Mouse (Mus musculus): ENCODE results near the gene Rag1. TPM values are rescaled to one million over a fixed set of nuclear protein-coding genes. Genes with fewer than 3 reads are reported as not detected.

Rag1 gene
- polyA plus RNA-seq, 1 experiment, result not detected

DNA sequence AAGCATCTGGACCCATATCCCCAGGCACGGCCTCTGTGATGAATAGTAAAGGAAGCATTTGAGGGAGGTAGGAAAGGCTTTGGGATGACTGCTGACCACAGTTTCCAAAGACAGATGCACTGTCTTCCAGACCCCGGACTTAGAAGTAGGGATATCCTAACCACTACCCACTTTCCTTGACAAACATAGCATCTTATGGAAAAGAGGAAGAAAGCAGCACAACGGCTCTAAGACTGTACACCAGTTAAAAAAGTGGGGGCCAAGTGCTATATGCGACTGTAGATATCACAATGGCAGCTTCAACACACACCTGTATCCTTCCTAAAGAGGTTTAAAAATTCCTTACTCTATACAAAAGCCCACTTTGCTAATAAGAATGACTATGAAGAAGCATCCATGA is 30.9 kb downstream of the Rag1 start:
- Histone ChIP-seq H3K27ac (ENCODE audit: insufficient read depth, low read length) (no peak overlapping the region), H3K4me3 (ENCODE audit: insufficient read depth, low read length) (no peak overlapping the region), H3K4me1 (ENCODE audit: control insufficient read depth, insufficient read depth, low read length) (no peaks in the 10 kb centered on the region)
- TF ChIP-seq CTCF (IDR thresholded peaks at IDR 0.05; ENCODE audit: borderline replicate concordance, insufficient read depth, low read length), result no peak
- no peak for TF ChIP-seq POLR2A (IDR thresholded peaks at IDR 0.05; ENCODE audit: low read depth, low read length)

DNA sequence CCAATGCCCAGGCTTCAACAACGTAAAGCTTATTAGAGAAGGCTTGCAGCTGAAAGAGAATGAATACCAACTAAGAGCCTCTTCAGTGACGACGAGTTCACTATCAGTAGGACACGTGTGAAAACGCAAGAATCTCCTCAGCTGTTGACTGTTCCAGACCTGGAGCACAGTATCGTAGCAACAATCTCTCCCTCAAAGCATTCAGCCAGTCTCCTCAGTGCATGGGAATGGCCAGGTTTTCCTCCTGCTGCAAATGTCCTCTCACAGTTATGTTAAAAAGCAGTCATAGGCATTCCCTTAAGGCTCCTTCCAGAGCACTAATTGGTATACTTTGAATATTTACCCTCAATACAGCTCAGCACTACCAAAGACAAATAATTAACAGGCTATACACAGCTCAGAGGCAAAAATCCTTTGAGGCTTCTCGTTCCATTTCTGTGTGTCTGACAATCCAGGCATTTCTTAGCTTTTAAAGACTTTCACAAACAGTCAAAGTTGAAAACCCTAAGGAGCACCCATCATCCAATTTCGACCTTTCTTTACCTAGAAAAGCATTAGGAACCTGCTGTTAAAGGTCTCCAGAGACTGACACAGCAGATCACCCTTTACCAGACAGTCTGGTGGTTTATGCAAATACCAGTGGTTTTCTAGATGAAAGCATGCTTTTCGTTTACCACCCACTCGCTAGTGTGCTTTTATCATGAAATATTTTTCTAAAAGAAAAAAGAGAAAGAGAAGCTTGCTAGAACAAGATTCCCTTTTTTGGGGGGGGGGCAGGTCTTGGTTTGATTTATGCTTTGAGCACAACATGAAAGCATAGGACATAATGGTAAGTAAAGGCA is 33.6 kb downstream of the Rag1 start:
- TF ChIP-seq CTCF (IDR thresholded peaks at IDR 0.05; ENCODE audit: borderline replicate concordance, insufficient read depth, low read length) (no peak), POLR2A (IDR thresholded peaks at IDR 0.05; ENCODE audit: low read depth, low read length) (no peak)
- H3K4me1 ChIP-seq (ENCODE audit: control insufficient read depth, insufficient read depth, low read length), result no peaks in the 10 kb centered on the region
- no peak overlapping the region for H3K27ac ChIP-seq (ENCODE audit: insufficient read depth, low read length)
- no peak overlapping the region for H3K4me3 ChIP-seq (ENCODE audit: insufficient read depth, low read length)

DNA sequence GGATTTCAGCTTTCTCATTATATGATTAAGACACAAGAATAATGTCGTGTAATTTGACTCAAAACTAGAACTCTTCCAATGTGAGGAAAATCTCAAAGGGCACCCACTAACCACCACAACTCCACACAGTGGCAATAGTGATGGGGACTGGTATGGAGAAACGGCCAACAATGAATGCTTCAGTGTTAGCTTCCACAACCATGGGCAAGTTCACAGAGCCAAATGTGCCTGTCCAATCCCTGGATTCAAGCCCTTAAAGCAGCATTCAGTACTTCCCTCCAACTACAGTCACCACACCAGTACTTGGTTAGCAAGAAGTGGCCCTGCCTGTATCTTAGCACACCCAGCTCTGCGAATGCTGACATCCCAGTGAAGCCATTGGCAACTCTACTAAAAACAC is 38.4 kb downstream of the Rag1 start:
- Histone ChIP-seq H3K27ac (ENCODE audit: insufficient read depth, low read length) (no peak overlapping the region), H3K4me1 (ENCODE audit: control insufficient read depth, insufficient read depth, low read length) (no peaks in the 10 kb centered on the region), H3K4me3 (ENCODE audit: insufficient read depth, low read length) (no peak overlapping the region)
- TF ChIP-seq CTCF (IDR thresholded peaks at IDR 0.05; ENCODE audit: borderline replicate concordance, insufficient read depth, low read length) (no peak), POLR2A (IDR thresholded peaks at IDR 0.05; ENCODE audit: low read depth, low read length) (no peak)

DNA sequence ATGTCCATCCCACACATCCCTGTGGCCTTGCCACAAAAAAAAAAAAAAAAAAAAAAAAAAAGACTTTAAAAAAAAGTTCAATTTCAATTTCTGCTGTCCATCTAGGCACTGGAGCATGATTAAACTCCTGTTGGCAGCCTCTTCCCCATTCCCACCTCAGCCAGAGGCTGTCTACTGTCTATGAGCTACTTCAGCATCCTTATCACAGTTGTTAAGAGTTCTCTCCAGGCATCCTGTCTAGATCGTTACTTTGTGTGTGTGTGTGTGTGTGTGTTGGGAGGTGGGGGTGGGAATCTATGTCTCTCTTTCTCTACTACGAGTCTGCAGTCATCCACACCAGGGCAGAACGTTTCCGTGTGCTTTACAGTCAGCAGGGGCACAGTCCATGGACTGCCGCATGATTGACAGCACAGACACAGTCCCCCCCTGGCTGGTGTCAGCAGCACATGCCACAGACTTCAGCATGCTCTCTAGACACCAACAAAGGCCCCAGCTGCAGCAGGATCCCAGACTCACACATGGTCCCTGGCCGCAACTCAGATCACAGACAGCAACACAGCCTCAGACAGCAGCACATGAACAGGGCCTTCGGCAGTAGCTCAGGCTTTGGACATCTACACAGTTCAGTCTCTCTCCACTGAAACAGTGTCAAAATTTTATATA is 40.9 kb downstream of the Rag1 start:
- no peak overlapping the region for H3K27ac ChIP-seq (ENCODE audit: insufficient read depth, low read length)
- no peaks in the 10 kb centered on the region for H3K4me1 ChIP-seq (ENCODE audit: control insufficient read depth, insufficient read depth, low read length)
- TF ChIP-seq CTCF (IDR thresholded peaks at IDR 0.05; ENCODE audit: borderline replicate concordance, insufficient read depth, low read length), result no peak
- TF ChIP-seq POLR2A (IDR thresholded peaks at IDR 0.05; ENCODE audit: low read depth, low read length), result no peak
- H3K4me3 ChIP-seq (ENCODE audit: insufficient read depth, low read length), result no peak overlapping the region

DNA sequence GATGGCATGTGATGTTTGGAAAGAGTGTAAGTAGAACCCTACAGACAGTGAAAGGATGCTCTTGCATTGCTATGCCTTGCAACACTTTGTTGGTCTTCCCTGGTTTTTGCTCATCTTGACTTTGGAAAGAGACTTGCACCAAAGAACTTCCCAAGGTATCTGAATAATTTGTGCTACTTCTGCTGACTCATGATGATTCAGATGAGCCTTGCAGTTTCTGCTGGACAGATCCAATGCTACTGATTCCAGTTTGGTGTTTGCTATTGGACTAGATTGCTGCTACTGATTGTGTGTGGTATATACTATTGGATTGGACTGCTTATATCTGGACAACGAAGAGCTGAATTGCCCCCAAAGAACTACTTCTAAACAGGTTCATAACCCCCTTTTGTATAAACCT is 46.2 kb downstream of the Rag1 start:
- H3K4me3 ChIP-seq (ENCODE audit: insufficient read depth, low read length), result no peak overlapping the region
- no peak overlapping the region for H3K27ac ChIP-seq (ENCODE audit: insufficient read depth, low read length)
- no peaks in the 10 kb centered on the region for H3K4me1 ChIP-seq (ENCODE audit: control insufficient read depth, insufficient read depth, low read length)
- TF ChIP-seq POLR2A (IDR thresholded peaks at IDR 0.05; ENCODE audit: low read depth, low read length) (no peak), CTCF (IDR thresholded peaks at IDR 0.05; ENCODE audit: borderline replicate concordance, insufficient read depth, low read length) (no peak)

DNA sequence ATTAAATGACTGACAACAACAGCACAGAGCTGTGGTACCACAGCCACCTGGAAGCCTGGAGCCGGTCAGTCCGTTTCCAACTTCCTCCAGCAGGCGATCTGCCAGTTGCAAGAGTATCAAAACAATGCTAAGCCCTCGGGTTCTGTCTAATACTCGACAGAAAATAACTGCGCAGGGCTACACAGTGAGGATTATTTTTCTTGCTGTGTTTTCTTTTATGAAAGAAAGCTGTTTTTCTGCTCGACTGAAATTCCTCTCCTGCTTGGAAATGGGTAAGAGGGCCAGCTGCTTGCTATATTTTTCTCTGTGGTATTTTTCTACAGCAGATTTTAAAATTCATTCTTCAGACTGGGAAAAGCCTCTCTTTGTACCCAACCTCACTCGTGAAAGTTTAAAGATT is 48.6 kb downstream of the Rag1 start:
- no peaks in the 10 kb centered on the region for H3K4me1 ChIP-seq (ENCODE audit: control insufficient read depth, insufficient read depth, low read length)
- no peak overlapping the region for H3K4me3 ChIP-seq (ENCODE audit: insufficient read depth, low read length)
- TF ChIP-seq POLR2A (IDR thresholded peaks at IDR 0.05; ENCODE audit: low read depth, low read length) (no peak), CTCF (IDR thresholded peaks at IDR 0.05; ENCODE audit: borderline replicate concordance, insufficient read depth, low read length) (no peak)
- no peak overlapping the region for H3K27ac ChIP-seq (ENCODE audit: insufficient read depth, low read length)

DNA sequence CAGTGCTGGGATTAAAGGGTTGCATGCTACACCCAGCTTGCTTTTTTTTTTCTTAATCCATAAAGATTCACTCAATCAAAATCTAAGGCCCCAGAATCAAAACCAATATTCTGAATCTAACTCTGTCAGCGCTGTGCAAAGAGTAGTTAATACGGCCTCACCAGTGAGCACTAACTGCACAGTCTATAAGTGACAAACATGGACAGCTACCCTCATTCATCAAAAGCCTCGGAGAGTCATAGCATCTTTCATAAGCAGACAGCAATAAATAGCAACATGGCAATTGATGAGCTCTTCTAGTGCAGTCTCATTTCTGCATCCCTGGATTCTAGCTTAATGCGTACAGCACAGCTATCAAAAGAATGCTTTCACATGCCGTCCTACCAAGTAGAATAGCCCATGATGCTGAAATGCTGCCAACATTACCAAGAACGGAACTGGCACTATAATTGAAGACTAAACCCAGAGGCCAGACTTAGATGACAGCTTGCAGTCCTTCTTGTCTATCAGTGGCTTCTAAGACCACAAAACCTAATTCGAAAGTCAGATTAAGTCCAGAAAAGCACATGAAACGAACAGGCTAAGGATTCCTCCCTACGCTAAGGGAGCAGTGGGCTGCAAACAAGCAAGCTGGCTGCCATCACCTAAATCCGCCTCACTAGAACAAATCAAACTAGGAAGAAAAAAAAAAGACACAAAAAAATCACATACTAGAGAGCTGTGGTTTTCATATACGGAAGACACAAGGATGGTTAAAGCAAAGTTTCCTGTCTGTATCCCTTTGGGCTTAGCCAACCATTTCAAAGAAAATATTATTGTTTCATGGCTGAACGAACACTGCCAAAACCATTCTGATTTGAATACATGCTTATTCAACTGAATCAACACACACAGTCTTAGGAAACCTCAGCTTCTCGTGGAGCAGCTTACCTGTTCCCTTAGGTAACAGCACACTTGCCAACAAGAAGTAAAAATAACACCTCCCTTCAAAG is 50.8 kb downstream of the Rag1 start:
- no peak overlapping the region for H3K4me3 ChIP-seq (ENCODE audit: insufficient read depth, low read length)
- no peaks in the 10 kb centered on the region for H3K4me1 ChIP-seq (ENCODE audit: control insufficient read depth, insufficient read depth, low read length)
- H3K27ac ChIP-seq (ENCODE audit: insufficient read depth, low read length), result no peak overlapping the region
- no peak for TF ChIP-seq CTCF (IDR thresholded peaks at IDR 0.05; ENCODE audit: borderline replicate concordance, insufficient read depth, low read length)
- TF ChIP-seq POLR2A (IDR thresholded peaks at IDR 0.05; ENCODE audit: low read depth, low read length), result no peak

DNA sequence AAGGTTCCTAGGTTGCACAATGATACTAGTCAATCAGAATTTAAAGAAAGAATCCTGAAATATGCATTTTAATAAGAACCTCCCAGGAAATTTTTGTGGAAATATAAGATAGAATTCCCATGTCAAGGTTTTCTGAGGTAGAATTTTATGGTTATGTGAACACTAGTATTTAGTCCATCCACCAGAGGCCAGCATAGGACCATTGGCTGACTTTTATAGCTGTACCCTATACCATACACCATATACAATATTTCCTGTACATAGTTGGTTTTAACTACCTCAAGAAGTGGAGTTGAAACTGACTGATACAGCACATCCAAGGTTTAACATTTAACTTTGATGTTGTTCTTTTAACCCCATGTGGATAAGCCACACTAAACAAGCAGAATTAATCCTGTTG is 52.1 kb downstream of the Rag1 start:
- TF ChIP-seq CTCF (IDR thresholded peaks at IDR 0.05; ENCODE audit: borderline replicate concordance, insufficient read depth, low read length) (no peak), POLR2A (IDR thresholded peaks at IDR 0.05; ENCODE audit: low read depth, low read length) (no peak)
- no peak overlapping the region for H3K27ac ChIP-seq (ENCODE audit: insufficient read depth, low read length)
- H3K4me3 ChIP-seq (ENCODE audit: insufficient read depth, low read length), result no peak overlapping the region
- H3K4me1 ChIP-seq (ENCODE audit: control insufficient read depth, insufficient read depth, low read length), result no peaks in the 10 kb centered on the region

DNA sequence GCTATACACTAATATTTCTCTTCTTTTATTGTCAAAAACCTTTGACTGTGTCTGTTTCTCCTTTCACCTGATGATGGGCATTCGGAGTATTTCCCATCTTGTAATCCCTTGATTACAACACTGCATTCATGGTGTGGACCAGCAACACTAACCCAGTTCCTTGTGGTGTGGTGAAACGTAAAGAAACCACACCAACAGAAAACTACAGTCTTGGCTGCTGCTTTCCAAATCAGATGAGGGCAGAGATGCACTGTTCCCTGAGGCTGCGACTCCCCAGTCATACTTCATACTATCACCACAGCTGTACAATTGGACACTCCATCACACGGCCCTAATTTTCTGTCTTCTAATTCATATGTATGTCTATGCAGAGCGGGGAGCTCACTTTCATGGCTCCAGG is 54.6 kb downstream of the Rag1 start:
- no peak for TF ChIP-seq POLR2A (IDR thresholded peaks at IDR 0.05; ENCODE audit: low read depth, low read length)
- TF ChIP-seq CTCF (IDR thresholded peaks at IDR 0.05; ENCODE audit: borderline replicate concordance, insufficient read depth, low read length), result no peak

More for the DNA sequence above, 54.6 kb downstream of the Rag1 start:
- Histone ChIP-seq H3K4me1 (ENCODE audit: control insufficient read depth, insufficient read depth, low read length) (no peaks in the 10 kb centered on the region), H3K27ac (ENCODE audit: insufficient read depth, low read length) (no peak overlapping the region), H3K4me3 (ENCODE audit: insufficient read depth, low read length) (no peak overlapping the region)

Data from embryonic fibroblast, embryonic 13.5 days (primary cell).